Mouse (Mus musculus): Measurements from ENCODE around the gene Sesn2.

DNA sequence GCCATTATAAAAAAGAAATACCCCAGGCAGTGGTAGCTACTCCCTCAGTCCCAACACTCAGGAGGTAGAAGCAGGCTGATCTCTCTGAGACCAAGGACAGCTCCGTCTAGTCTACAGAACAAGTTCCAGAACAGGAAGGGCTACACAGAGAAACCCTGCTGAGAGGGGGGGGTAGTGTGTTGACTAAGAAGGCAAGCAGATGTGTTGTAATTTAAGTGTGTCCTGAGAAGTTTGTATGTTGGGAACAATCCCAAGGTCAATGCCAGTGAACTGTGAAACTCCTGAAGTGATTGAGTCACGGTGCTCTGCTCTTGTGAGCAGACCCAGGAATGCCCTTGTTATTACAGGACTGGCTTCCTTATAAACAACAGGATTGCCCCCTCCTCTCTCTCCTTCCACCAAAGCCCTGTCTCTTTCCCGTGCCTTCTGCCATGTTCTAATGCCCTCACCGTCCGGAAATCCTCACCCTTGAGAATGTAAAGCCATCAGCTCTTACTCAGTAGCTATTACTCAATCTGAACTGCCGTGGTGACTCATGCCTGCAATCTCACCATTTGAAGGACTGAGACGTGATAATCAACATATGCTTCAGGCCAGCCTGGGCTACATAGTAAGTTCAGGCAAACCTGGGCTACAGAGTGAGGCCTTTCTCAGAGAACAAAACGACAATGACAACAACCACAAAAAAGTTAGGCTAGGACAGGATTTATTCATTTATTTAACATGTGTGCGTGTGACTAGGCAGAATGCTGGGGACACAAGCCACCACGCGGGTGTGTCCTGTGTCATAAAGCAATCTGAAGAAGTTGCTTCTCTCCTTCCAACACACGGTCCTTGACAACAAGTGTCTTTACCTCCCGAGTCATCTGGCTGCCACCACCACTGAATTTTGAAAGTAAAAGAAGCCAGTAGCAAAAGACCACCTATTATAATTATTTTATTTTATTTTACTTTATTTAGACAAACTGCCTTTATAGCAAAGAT is 34.1 kb downstream of the Sesn2 start:
- TF ChIP-seq CTCF (IDR thresholded peaks at IDR 0.05; ENCODE audit: control insufficient read depth, insufficient read depth, insufficient replicate concordance, low read depth, low read length) = no peak
- TF ChIP-seq POLR2A (IDR thresholded peaks at IDR 0.05; ENCODE audit: control insufficient read depth, low read depth, low read length) = no peak

All from testis, adult 2 months (tissue).